Mouse (Mus musculus) neural tube, embryonic 15.5 days (tissue): ENCODE data around the gene Nfasc. TPM values are rescaled to one million over a fixed set of nuclear protein-coding genes. Genes with fewer than 3 reads are reported as not detected.

Experiments
- ATAC-seq: fragments of 200-750 bp; cut with Nextera tagmentation; 2 replicates; pipeline ENCODE4 v1.8.0; 2017; ENCODE audit warnings: mild to moderate bottlenecking, moderate TSS enrichment, moderate library complexity; ENCODE audit not compliant: low FRiP score
- H3K27ac ChIP-seq: fragments of 300-500 bp; sonication (generic); replicated peaks from 2 replicates; pipeline ENCODE4 v1.5.1; 2015; ENCODE audit warnings: mild to moderate bottlenecking, inconsistent platforms
- H3K27me3 ChIP-seq: fragments of 300-500 bp; sonication (generic); replicated peaks from 2 replicates; pipeline ENCODE4 v1.6.1; 2015; ENCODE audit warnings: inconsistent platforms
- H3K36me3 ChIP-seq: fragments of 300-500 bp; sonication (generic); 2 replicates; pipeline ENCODE4 v1.6.1; 2015; ENCODE audit warnings: inconsistent platforms
- H3K4me1 ChIP-seq: fragments of 300-500 bp; sonication (generic); 2 replicates; pipeline ENCODE4 v1.6.1; 2015; ENCODE audit warnings: inconsistent platforms
- H3K4me2 ChIP-seq: fragments of 300-500 bp; sonication (generic); 2 replicates; pipeline ENCODE4 v1.6.1; 2015; ENCODE audit warnings: inconsistent platforms, mild to moderate bottlenecking, moderate library complexity
- H3K4me3 ChIP-seq: fragments of 300-500 bp; sonication (generic); replicated peaks from 2 replicates; pipeline ENCODE4 v1.5.1; 2015; ENCODE audit warnings: mild to moderate bottlenecking, inconsistent platforms
- H3K9ac ChIP-seq: fragments of 300-500 bp; sonication (generic); replicated peaks from 2 replicates; pipeline ENCODE4 v1.6.1; 2015; ENCODE audit warnings: mild to moderate bottlenecking, inconsistent platforms
- H3K9me3 ChIP-seq: fragments of 300-500 bp; sonication (generic); replicated peaks from 2 replicates; pipeline ENCODE4 v1.6.1; 2016; ENCODE audit warnings: inconsistent platforms
- WGBS: fragments of 180-500 bp; shearing (Covaris S2); methylation state at CpG from one replicate; pipeline ENCODE4 v1.1.7; 2015; ENCODE audit warnings: mixed read lengths; 5-methylcytosine and 5-hydroxymethylcytosine counted together
- polyA plus RNA-seq: library from polyadenylated mRNA; unstranded; fragments of >200 nt; fragmentation: Nextera tagmentation; extraction: Ambion mirVana; gene quantifications from 2 replicates; pipeline ENCODE4 v1.2.1, GENCODE M21; 2015

Nfasc gene
- polyA plus RNA-seq, result 30.7 and 37.6 TPM in 2 replicates

DNA sequence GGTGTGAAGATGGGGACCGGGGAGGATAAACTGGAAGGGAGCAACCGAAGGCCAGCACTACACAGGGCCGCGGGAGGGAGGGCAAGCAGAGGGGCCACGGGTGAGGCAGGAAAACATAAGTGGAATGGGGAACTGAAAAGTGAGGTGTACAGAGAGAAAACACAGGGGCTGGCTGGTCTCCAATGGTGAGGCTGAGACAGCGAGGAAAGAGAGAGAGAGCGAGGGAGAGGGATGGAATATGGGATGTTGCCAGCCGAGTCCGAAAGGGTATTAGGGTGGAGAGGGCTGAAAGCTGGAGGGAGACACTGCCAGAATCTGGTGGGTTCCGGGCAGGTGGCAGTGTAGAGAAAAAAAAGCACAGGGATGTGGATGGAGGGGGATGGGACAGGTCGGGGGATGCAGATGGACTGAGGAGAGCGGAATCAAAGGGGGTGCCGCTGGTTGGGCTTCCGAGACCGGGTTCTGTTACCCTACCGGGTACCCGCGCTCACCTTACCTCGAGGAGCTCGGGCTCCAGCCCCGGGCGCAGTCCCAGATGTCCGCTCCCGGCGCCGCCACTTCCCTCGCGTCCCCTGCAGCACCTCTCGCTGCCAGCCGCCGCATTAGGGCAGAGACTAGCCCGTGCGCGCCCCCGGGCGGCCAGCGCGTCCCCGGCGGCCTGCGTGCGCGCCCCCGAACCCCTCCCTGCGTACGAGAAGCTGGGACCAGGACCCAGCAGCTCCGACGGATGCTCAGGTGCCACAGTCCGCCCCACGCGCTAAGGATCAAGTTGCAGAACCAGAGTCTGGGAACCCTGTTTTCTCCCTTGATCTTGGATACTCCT, at the start of gene Nfasc:
Nfasc (minus strand) TSS at position 623 of the 823 bp plus-strand sequence.
- Histone ChIP-seq H3K4me2 (peak within 1 kb of the TSS; percentile 86), H3K4me1 (peaks cover 45% of the 10 kb centered on the region), H3K9me3 (no peaks in the 10 kb centered on the region), H3K27ac (peak within 1 kb of the TSS; percentile 91), H3K4me3 (peak within 1 kb of the TSS; percentile 67), H3K36me3 (no peaks in the 10 kb centered on the region), H3K27me3 (no peaks in the 10 kb centered on the region), H3K9ac (peak within 1 kb of the TSS; percentile 86)
- 2% methylated on average over 51 of the region's 51 CpGs for WGBS
- ATAC-seq, result peak; percentile 82

DNA sequence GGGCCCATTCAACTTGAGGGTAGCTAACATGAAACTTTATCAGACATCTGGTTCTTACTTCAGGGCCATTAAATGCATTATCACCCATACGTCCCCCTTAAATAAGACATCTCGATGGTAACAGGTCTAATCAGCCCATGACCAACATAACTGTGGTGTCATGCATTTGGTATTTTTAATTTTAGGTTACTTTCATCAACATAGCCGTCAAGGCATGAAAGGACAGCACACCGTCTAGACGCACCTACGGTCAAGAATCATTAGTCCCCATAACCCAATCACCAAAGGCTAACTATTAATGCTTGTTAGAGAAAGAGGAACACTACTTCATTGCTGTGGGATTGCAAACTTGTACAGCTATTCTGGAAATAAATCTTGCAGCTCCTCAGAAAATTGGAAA, 49.5 kb upstream of the Nfasc start:
- WGBS, result 93% methylated on average over 6 of the region's 6 CpGs
- H3K27ac ChIP-seq, result no peak overlapping the region
- H3K9ac ChIP-seq, result no peak overlapping the region
- peaks cover 11% of the 10 kb centered on the region for H3K4me1 ChIP-seq
- H3K36me3 ChIP-seq, result no peaks in the 10 kb centered on the region
- H3K9me3 ChIP-seq, result no peaks in the 10 kb centered on the region
- ATAC-seq, result no peak
- no peak overlapping the region for H3K4me3 ChIP-seq
- H3K27me3 ChIP-seq, result no peaks in the 10 kb centered on the region
- H3K4me2 ChIP-seq, result no peak overlapping the region

DNA sequence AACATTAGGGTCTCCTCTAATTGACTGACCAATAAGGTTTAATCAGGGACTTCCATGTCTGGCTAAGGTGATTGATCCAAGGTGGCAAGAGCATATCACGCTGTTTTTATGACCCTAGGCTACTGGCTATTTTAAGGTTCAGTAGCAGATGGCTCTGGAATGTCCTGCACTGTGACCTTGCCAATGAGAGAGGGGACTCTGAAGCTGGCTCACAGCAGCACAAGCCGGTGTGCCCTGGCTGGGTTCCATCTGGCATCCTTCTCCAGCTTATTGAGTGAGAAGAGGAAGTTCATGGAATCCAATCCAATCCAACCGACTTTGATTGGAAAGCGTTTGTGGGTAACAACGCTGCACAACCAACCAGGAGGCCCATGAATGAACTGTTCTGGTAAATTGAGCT, 45.3 kb upstream of the Nfasc start:
- Histone ChIP-seq H3K4me2 (no peak overlapping the region), H3K4me3 (no peak overlapping the region), H3K36me3 (no peaks in the 10 kb centered on the region), H3K9ac (no peak overlapping the region), H3K4me1 (peaks cover 16% of the 10 kb centered on the region), H3K27ac (0 out of 2 replicates have a peak overlapping the region, but pooled peaks have one; percentile 33), H3K27me3 (no peaks in the 10 kb centered on the region), H3K9me3 (no peaks in the 10 kb centered on the region)
- 52% methylated on average over 5 of the region's 5 CpGs for WGBS
- ATAC-seq, result no peak

DNA sequence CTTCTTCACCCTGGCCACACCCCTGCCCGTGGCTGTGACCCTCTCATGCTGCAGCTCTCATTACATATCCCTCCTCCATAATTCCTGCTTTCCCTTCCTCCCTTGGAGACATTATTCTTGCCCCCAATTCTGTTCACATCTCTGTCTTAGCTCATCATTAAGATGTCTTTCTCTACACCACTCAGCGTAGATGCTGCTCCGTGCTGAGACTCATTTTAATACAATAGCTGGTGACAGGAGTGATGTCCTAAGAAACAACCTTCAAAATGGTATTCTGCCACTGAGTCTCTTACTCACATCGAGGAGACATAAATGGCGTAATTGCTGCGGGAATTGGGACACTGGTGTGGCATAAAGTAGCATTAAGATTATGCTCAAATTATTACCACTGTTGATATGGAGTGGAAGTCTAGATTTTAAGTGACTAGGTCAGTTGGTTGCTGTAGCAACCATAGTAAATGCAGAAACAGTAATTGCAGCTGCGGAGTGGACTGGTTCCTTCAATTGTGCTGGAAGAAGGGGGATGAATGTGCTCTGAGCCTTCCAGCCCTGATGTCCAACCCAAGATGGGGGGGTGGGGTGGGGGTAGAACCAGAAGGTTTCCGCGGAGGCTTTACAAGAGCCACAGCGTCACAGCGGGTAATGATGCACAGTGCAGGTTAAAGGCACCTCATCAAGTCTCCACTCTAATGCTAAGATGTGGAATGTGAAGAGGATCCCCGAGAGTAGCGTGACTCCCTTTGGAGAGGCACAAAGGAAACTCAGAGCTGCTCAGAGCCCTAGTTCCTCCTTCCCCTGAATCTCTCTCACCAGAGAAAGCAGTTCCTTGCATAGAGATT, 40.2 kb upstream of the Nfasc start:
- 56% methylated on average over 13 of the region's 13 CpGs for WGBS
- Histone ChIP-seq H3K4me2 (no peak overlapping the region), H3K4me3 (no peak overlapping the region), H3K27ac (peak overlapping the region; percentile 33; the same call in 1 of the 2 replicates), H3K9me3 (no peaks in the 10 kb centered on the region), H3K4me1 (peaks cover 13% of the 10 kb centered on the region), H3K27me3 (no peaks in the 10 kb centered on the region), H3K36me3 (no peaks in the 10 kb centered on the region), H3K9ac (no peak overlapping the region)
- no peak; the same call in 1 of the 2 replicates for ATAC-seq

- no peak for ATAC-seq
- no peak overlapping the region for H3K9ac ChIP-seq
- no peak overlapping the region for H3K27ac ChIP-seq
- H3K4me3 ChIP-seq, result no peak overlapping the region
- H3K27me3 ChIP-seq, result no peaks in the 10 kb centered on the region
- H3K36me3 ChIP-seq, result no peaks in the 10 kb centered on the region
- H3K4me2 ChIP-seq, result no peak overlapping the region
- 83% methylated on average over 5 of the region's 5 CpGs for WGBS
- H3K9me3 ChIP-seq, result no peaks in the 10 kb centered on the region
- H3K4me1 ChIP-seq, result peaks cover 10% of the 10 kb centered on the region; the same call in 1 of the 2 replicates
Observed at GRCm38 (mm10) chr1:132780961-132781360, 39.4 kb upstream of the Nfasc start.

DNA sequence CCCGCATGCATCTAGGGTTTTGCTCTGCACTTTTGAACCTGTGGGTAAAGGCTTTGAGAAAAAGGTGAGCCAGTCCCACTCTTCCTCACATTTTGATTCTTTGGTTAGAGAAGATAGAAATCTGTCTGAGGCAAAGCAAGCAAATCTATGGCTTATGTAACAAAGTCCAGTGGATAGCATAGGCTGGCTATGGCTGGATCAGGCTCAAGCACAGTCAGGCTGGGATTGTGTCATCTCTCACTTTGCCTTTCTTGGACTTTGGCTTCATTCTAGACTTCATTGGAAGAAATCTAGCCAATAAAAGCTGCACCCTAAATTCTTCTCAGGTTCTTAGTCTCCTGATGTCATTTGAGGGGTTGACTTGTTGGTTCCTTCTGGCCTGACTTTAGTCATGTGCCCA, 38.7 kb upstream of the Nfasc start:
- no peak overlapping the region for H3K4me3 ChIP-seq
- no peak overlapping the region for H3K9ac ChIP-seq
- no peaks in the 10 kb centered on the region for H3K9me3 ChIP-seq
- ATAC-seq, result no peak
- WGBS, result 97% methylated on average over 1 of the region's 1 CpGs
- no peaks in the 10 kb centered on the region for H3K27me3 ChIP-seq
- no peak overlapping the region for H3K27ac ChIP-seq
- H3K4me1 ChIP-seq, result peaks cover 10% of the 10 kb centered on the region; the same call in 1 of the 2 replicates
- H3K4me2 ChIP-seq, result no peak overlapping the region
- H3K36me3 ChIP-seq, result no peaks in the 10 kb centered on the region

GRCm38 (mm10) chr1:132774959-132775358, 33.4 kb upstream of the Nfasc start:
- no peaks in the 10 kb centered on the region for H3K36me3 ChIP-seq
- no peaks in the 10 kb centered on the region for H3K4me1 ChIP-seq
- no peak overlapping the region for H3K9ac ChIP-seq
- 75% methylated on average over 6 of the region's 6 CpGs for WGBS
- H3K4me2 ChIP-seq, result no peak overlapping the region
- ATAC-seq, result no peak
- no peak overlapping the region for H3K4me3 ChIP-seq
- H3K27ac ChIP-seq, result no peak overlapping the region
- H3K9me3 ChIP-seq, result no peaks in the 10 kb centered on the region
- H3K27me3 ChIP-seq, result no peaks in the 10 kb centered on the region

DNA sequence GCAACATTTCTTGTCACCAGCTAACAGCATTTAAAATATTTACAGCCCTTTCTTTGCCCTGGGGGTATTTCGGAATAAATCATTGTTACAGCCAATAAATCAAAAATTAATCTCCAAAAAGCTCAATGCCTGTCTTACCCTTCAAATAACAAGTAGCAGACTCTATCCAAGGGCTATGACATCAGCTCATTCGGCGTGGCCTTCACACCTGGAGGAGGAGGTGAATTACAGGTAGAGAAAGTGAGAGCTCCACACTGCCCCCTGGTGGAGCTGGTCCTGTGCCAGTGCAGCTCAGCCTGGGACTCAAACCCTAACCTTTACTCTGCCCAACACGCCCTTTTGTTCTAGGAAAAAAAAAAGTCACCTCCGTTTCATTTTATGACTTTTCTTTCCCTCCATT, 29.8 kb upstream of the Nfasc start:
- peaks cover 8% of the 10 kb centered on the region for H3K4me1 ChIP-seq
- no peak overlapping the region for H3K9ac ChIP-seq
- WGBS, result 24% methylated on average over 5 of the region's 5 CpGs
- no peak overlapping the region for H3K4me3 ChIP-seq
- no peaks in the 10 kb centered on the region for H3K9me3 ChIP-seq
- H3K4me2 ChIP-seq, result no peak overlapping the region
- no peak overlapping the region for H3K27ac ChIP-seq
- no peaks in the 10 kb centered on the region for H3K36me3 ChIP-seq
- no peak for ATAC-seq
- no peaks in the 10 kb centered on the region for H3K27me3 ChIP-seq

GRCm38 (mm10) chr1:132769559-132769958, 28.0 kb upstream of the Nfasc start:
- ATAC-seq, result no peak
- H3K9me3 ChIP-seq, result no peaks in the 10 kb centered on the region
- no peak overlapping the region for H3K4me2 ChIP-seq
- WGBS, result 65% methylated on average over 3 of the region's 3 CpGs
- no peak overlapping the region for H3K27ac ChIP-seq
- peaks cover 20% of the 10 kb centered on the region for H3K4me1 ChIP-seq
- no peak overlapping the region for H3K9ac ChIP-seq
- no peak overlapping the region for H3K4me3 ChIP-seq
- H3K36me3 ChIP-seq, result no peaks in the 10 kb centered on the region
- no peaks in the 10 kb centered on the region for H3K27me3 ChIP-seq

- Histone ChIP-seq H3K36me3 (no peaks in the 10 kb centered on the region), H3K27me3 (no peaks in the 10 kb centered on the region), H3K4me1 (peaks cover 20% of the 10 kb centered on the region), H3K9me3 (no peaks in the 10 kb centered on the region), H3K4me2 (no peak overlapping the region), H3K27ac (no peak overlapping the region), H3K9ac (no peak overlapping the region), H3K4me3 (no peak overlapping the region)
- 83% methylated on average over 7 of the region's 7 CpGs for WGBS
- ATAC-seq, result no peak
Observed at GRCm38 (mm10) chr1:132767422-132767821, 25.8 kb upstream of the Nfasc start.

GRCm38 (mm10) chr1:132765887-132766651, 24.5 kb upstream of the Nfasc start:
- ATAC-seq, result peak; percentile 53
- 16% methylated on average over 16 of the region's 16 CpGs for WGBS
- Histone ChIP-seq H3K4me2 (peak overlapping the region; percentile 48), H3K36me3 (no peaks in the 10 kb centered on the region), H3K4me1 (peaks cover 20% of the 10 kb centered on the region), H3K27me3 (no peaks in the 10 kb centered on the region), H3K27ac (peak overlapping the region; percentile 48), H3K9me3 (no peaks in the 10 kb centered on the region), H3K9ac (peak overlapping the region; percentile 33; the same call in 1 of the 2 replicates), H3K4me3 (no peak overlapping the region)
